Mouse (Mus musculus): ENCODE data around the gene Efcab3.

DNA sequence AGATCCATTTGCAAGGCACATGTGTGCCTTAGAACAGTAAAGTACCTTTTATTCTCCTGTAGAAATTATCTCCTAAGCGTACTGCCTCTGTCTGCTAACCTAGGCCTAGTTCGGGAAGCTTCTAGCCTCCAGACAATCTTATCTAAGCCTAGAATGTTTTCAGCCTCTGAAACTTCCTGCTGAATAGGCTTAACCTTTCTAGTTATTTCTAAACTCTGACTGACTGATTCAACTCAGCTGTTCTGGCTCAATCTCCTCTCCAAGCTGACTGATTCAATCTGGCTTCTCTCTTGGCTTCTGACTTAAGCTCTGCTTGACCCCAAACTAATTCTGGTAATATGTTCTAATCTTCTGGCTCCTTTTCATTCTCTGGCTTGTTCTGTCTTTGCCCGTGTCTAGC is 86.0 kb downstream of the Efcab3 start:
- TF ChIP-seq CTCF (IDR thresholded peaks at IDR 0.05; ENCODE audit: borderline replicate concordance, insufficient read depth, low read depth, low read length) (no peak), POLR2A (IDR thresholded peaks at IDR 0.05; ENCODE audit: borderline replicate concordance, insufficient read depth, low read length) (no peak)

Data from cerebellum, adult 2 months (tissue).